Mouse (Mus musculus) retina, postnatal 7 days (tissue): ENCODE results near the gene Glrx.

ENCODE experiments used
- DNase-seq: peaks from one replicate; pipeline ENCODE4 v3.0.0-alpha.2; 2012; ENCODE audit warnings: low read depth, low spot score

Glrx gene

GRCm38 (mm10) chr13:75883792-75884191 lies 44.1 kb downstream of the Glrx start:
- DNase-seq = no peak

GRCm38 (mm10) chr13:75891868-75892267 lies 52.2 kb downstream of the Glrx start:
- no peak for DNase-seq

GRCm38 (mm10) chr13:75892291-75892690 lies 52.6 kb downstream of the Glrx start:
- no peak for DNase-seq

GRCm38 (mm10) chr13:75892876-75893275 lies 53.2 kb downstream of the Glrx start:
- no peak for DNase-seq
